Mouse (Mus musculus) heart, adult 2 months (tissue): ENCODE results near the gene Fblim1. TPM values are rescaled to one million over a fixed set of nuclear protein-coding genes. Genes with fewer than 3 reads are reported as not detected.

Experiments
- DNase-seq, 2 experiments: peaks; one replicate each; pipeline ENCODE4 v3.0.0; 2021
- H3K27ac ChIP-seq: fragments of 200-600 bp; 2 replicates; pipeline ENCODE4 v1.8.1; 2022
- H3K27me3 ChIP-seq: fragments of 200-500 bp; 2 replicates; pipeline ENCODE4 v1.6.1; 2012; ENCODE audit warnings: mild to moderate bottlenecking, low read length, inconsistent platforms, mixed read lengths; ENCODE audit not compliant: control insufficient read depth, insufficient read depth
- H3K36me3 ChIP-seq: fragments of 200-500 bp; 2 replicates; pipeline ENCODE4 v1.6.1; 2012; ENCODE audit warnings: low read length, inconsistent platforms; ENCODE audit not compliant: control insufficient read depth, insufficient read depth
- H3K4me1 ChIP-seq: fragments of 200-500 bp; 2 replicates; pipeline ENCODE4 v1.6.1; 2011; ENCODE audit warnings: low read length; ENCODE audit not compliant: control insufficient read depth, insufficient read depth
- H3K4me3 ChIP-seq: fragments of 200-600 bp; 2 replicates; pipeline ENCODE4 v1.8.1; 2022
- H3K79me2 ChIP-seq: fragments of 200-500 bp; replicated peaks from 2 replicates; pipeline ENCODE4 v1.6.1; 2012; ENCODE audit warnings: mild to moderate bottlenecking, inconsistent platforms, low read length, moderate library complexity, mixed read lengths; ENCODE audit not compliant: control insufficient read depth, insufficient read depth
- H3K9ac ChIP-seq: fragments of 200-500 bp; 2 replicates; pipeline ENCODE4 v1.6.1; 2012; ENCODE audit warnings: low read depth, mild to moderate bottlenecking, control low read depth, inconsistent platforms, low read length, mixed read lengths
- CTCF ChIP-seq: fragments of 200-600 bp; IDR thresholded peaks from 2 replicates; pipeline ENCODE4 v1.8.1; 2022; ENCODE audit warnings: antibody characterized with exemption, mild to moderate bottlenecking, moderate library complexity
- EP300 ChIP-seq: fragments of 200-500 bp; IDR thresholded peaks from 2 replicates; pipeline ENCODE4 v1.6.1; 2011; ENCODE audit warnings: low read depth, low read length, control low read depth; ENCODE audit not compliant: insufficient read depth
- POLR2A ChIP-seq: fragments of 200-500 bp; IDR thresholded peaks from 2 replicates; pipeline ENCODE4 v1.6.1; 2011; ENCODE audit warnings: mild to moderate bottlenecking, low read depth, low read length, control low read depth; ENCODE audit not compliant: insufficient read depth
- WGBS: fragments of 180-500 bp; shearing (Covaris S2); methylation state at CpG from one replicate; pipeline ENCODE4 v1.1.7; 2018; 5-methylcytosine and 5-hydroxymethylcytosine counted together
- intact Hi-C: fragments of 180-260 bp; cut with DNase I; formaldehyde crosslinking; loops from one replicate; pipeline ENCODE4 v1.15.1; 2025
- polyA plus RNA-seq: library from polyadenylated mRNA; depleted of rRNA; stranded (reverse); fragments of >200 nt; gene quantifications from 2 replicates; pipeline ENCODE4 v1.2.3, GENCODE M21; 2012
- total RNA-seq, 2 experiments: library from RNA; stranded (reverse); gene quantifications; 2 replicates each; pipeline ENCODE4 v1.2.3; 2021

Fblim1 gene
- total and polyA plus RNA-seq, 3 experiments, result 236 to 297 (median 263) TPM

- intact Hi-C loops, result loop anchor here (2.0 to 5.0 kb wide), 2 partner anchors 21 to 103 kb away; partner anchors contain the start of gene Ddi2
- WGBS, result 75% methylated on average over 9 of the region's 9 CpGs
- Histone ChIP-seq H3K9ac (no peak overlapping the region), H3K27me3 (no peaks in the 10 kb centered on the region), H3K27ac (no peak overlapping the region), H3K79me2 (no peaks in the 10 kb centered on the region), H3K36me3 (no peaks in the 10 kb centered on the region), H3K4me1 (peaks cover 3% of the 10 kb centered on the region), H3K4me3 (no peak overlapping the region)
- no peak for DNase-seq
- TF ChIP-seq CTCF, result no peak
- no peak for TF ChIP-seq POLR2A
- no peak for TF ChIP-seq EP300
Measured at GRCm38 (mm10) chr4:141619299-141619883, 13.5 kb upstream of the Fblim1 start.

GRCm38 (mm10) chr4:141618565-141619243, 12.8 kb upstream of the Fblim1 start, which contains the start of gene Tmem82:
Gene Tmem82, minus strand, starts transcription at chr4:141618633.
- H3K36me3 ChIP-seq, result no peaks in the 10 kb centered on the region
- TF ChIP-seq CTCF (peak; percentile 69), POLR2A (peak; percentile 3; the same call in 1 of the 2 replicates), EP300 (peak; percentile 71; the same call in 1 of the 2 replicates)
- no peak within 1 kb of the TSS for H3K4me3 ChIP-seq
- peaks cover 2% of the 10 kb centered on the region for H3K4me1 ChIP-seq
- intact Hi-C loops, result loop anchor here (1.0 to 5.0 kb wide), 3 partner anchors 20 to 235 kb away; partner anchors contain the start of gene Ddi2
- H3K9ac ChIP-seq, result peak within 1 kb of the TSS; percentile 60
- no peaks in the 10 kb centered on the region for H3K27me3 ChIP-seq
- H3K79me2 ChIP-seq, result no peaks in the 10 kb centered on the region
- peak; percentile 69 to 71 for DNase-seq
- WGBS, result 17% methylated on average over 20 of the region's 20 CpGs
- H3K27ac ChIP-seq, result peak within 1 kb of the TSS; percentile 33

GRCm38 (mm10) chr4:141617863-141618564, 12.1 kb upstream of the Fblim1 start:
- no peaks in the 10 kb centered on the region for H3K27me3 ChIP-seq
- peak overlapping the region; percentile 28 for H3K27ac ChIP-seq
- peak overlapping the region; percentile 33 for H3K9ac ChIP-seq
- TF ChIP-seq POLR2A, result no peak
- TF ChIP-seq CTCF, result no peak
- TF ChIP-seq EP300, result no peak
- H3K4me3 ChIP-seq, result no peak overlapping the region
- DNase-seq, result peak; percentile 31 to 51
- peaks cover 2% of the 10 kb centered on the region for H3K4me1 ChIP-seq
- no peaks in the 10 kb centered on the region for H3K36me3 ChIP-seq
- 15% methylated on average over 22 of the region's 22 CpGs for WGBS
- intact Hi-C loops, result loop anchor here (1.0 to 5.0 kb wide), 3 partner anchors 19 to 235 kb away; partner anchors contain the start of gene Ddi2
- H3K79me2 ChIP-seq, result no peaks in the 10 kb centered on the region

GRCm38 (mm10) chr4:141617299-141617698, 11.4 kb upstream of the Fblim1 start:
- Histone ChIP-seq H3K79me2 (no peaks in the 10 kb centered on the region), H3K9ac (peak overlapping the region; percentile 33), H3K4me1 (peaks cover 2% of the 10 kb centered on the region), H3K36me3 (no peaks in the 10 kb centered on the region), H3K4me3 (no peak overlapping the region), H3K27ac (no peak overlapping the region), H3K27me3 (no peaks in the 10 kb centered on the region)
- TF ChIP-seq EP300 (0 out of 2 replicates have a peak, but pooled peaks have one; percentile 35), POLR2A (no peak), CTCF (peak; percentile 70)
- DNase-seq, result peak; percentile 75 to 80
- intact Hi-C loops, result loop anchor here (5.0 kb wide), 1 partner anchor 105 kb away; the partner anchor contains the start of gene Ddi2
- WGBS, result 18% methylated on average over 20 of the region's 20 CpGs

- Histone ChIP-seq H3K4me1 (peaks cover 2% of the 10 kb centered on the region), H3K9ac (no peak overlapping the region), H3K79me2 (no peaks in the 10 kb centered on the region), H3K27me3 (no peaks in the 10 kb centered on the region), H3K4me3 (no peak overlapping the region), H3K27ac (no peak overlapping the region), H3K36me3 (no peaks in the 10 kb centered on the region)
- 84% methylated on average over 6 of the region's 6 CpGs for WGBS
- no peak for TF ChIP-seq CTCF
- TF ChIP-seq POLR2A, result no peak
- no peak for TF ChIP-seq EP300
- DNase-seq, result no peak
- intact Hi-C loops, result loop anchor here (5.0 kb wide), 1 partner anchor 105 kb away; the partner anchor contains the start of gene Ddi2
Measured at GRCm38 (mm10) chr4:141616811-141617210, 10.9 kb upstream of the Fblim1 start.
